Mouse (Mus musculus) kidney, embryonic 16.5 days (tissue): ENCODE results near the gene Ptprd. TPM values are rescaled to one million over a fixed set of nuclear protein-coding genes. Genes with fewer than 3 reads are reported as not detected.

Source experiments
- ATAC-seq: fragments of 200-750 bp; cut with Nextera tagmentation; 2 replicates; pipeline ENCODE4 v1.8.0; 2017; ENCODE audit warnings: moderate TSS enrichment; ENCODE audit not compliant: low FRiP score, low TSS enrichment
- H3K27ac ChIP-seq: fragments of 300-500 bp; sonication (generic); 2 replicates; pipeline ENCODE4 v1.5.1; 2014; ENCODE audit warnings: low read length
- H3K27me3 ChIP-seq: fragments of 300-500 bp; sonication (generic); 2 replicates; pipeline ENCODE4 v1.6.1; 2014; ENCODE audit warnings: low read length, control low read depth, mixed read lengths; ENCODE audit not compliant: insufficient read depth
- H3K36me3 ChIP-seq: fragments of 300-500 bp; sonication (generic); 2 replicates; pipeline ENCODE4 v1.6.1; 2014; ENCODE audit warnings: low read length, control low read depth, mixed read lengths; ENCODE audit not compliant: insufficient read depth
- H3K4me1 ChIP-seq: fragments of 300-500 bp; sonication (generic); 2 replicates; pipeline ENCODE4 v1.6.1; 2014; ENCODE audit warnings: low read length, control low read depth, mixed read lengths; ENCODE audit not compliant: insufficient read depth
- H3K4me2 ChIP-seq: fragments of 300-500 bp; sonication (generic); replicated peaks from 2 replicates; pipeline ENCODE4 v1.6.1; 2014; ENCODE audit warnings: low read depth, low read length
- H3K4me3 ChIP-seq: fragments of 300-500 bp; sonication (generic); 2 replicates; pipeline ENCODE4 v1.5.1; 2014; ENCODE audit warnings: mild to moderate bottlenecking, low read length
- H3K9ac ChIP-seq: fragments of 300-500 bp; sonication (generic); replicated peaks from 2 replicates; pipeline ENCODE4 v1.6.1; 2014; ENCODE audit warnings: low read length
- H3K9me3 ChIP-seq: fragments of 300-500 bp; sonication (generic); 2 replicates; pipeline ENCODE4 v1.6.1; 2016; ENCODE audit warnings: low read length, control low read depth
- WGBS: fragments of 180-500 bp; shearing (Covaris S2); extraction: QIAGEN DNeasy Blood & Tissue Kit; methylation state at CpG from one replicate; pipeline ENCODE4 v1.1.7; 2014; 5-methylcytosine and 5-hydroxymethylcytosine counted together
- polyA plus RNA-seq: library from polyadenylated mRNA; unstranded; fragments of >200 nt; fragmentation: Nextera tagmentation; extraction: Ambion mirVana; gene quantifications from 2 replicates; pipeline ENCODE4 v1.2.1, GENCODE M21; 2015

Gene Ptprd
- polyA plus RNA-seq, 1 experiment from 2014 or later: 20.9 TPM

GRCm38 (mm10) chr4:76179497-76179896, 2032.3 kb downstream of the Ptprd start:
- no peak overlapping the region for H3K4me2 ChIP-seq
- WGBS: 45% methylated on average over 8 of the region's 8 CpGs
- H3K4me1 ChIP-seq: peaks cover 6% of the 10 kb centered on the region; the same call in 1 of the 2 replicates
- 0 out of 2 replicates have a peak, but pooled peaks have one; percentile 39 for ATAC-seq
- no peak overlapping the region for H3K9ac ChIP-seq
- H3K9me3 ChIP-seq: no peaks in the 10 kb centered on the region
- H3K27ac ChIP-seq: no peak overlapping the region
- no peak overlapping the region for H3K4me3 ChIP-seq
- no peaks in the 10 kb centered on the region for H3K27me3 ChIP-seq
- no peaks in the 10 kb centered on the region for H3K36me3 ChIP-seq

- WGBS: 83% methylated on average over 1 of the region's 1 CpGs
- H3K4me2 ChIP-seq: no peak overlapping the region
- H3K4me1 ChIP-seq: peaks cover 6% of the 10 kb centered on the region; the same call in 1 of the 2 replicates
- no peaks in the 10 kb centered on the region for H3K9me3 ChIP-seq
- H3K27me3 ChIP-seq: no peaks in the 10 kb centered on the region
- no peak overlapping the region for H3K27ac ChIP-seq
- no peak overlapping the region for H3K4me3 ChIP-seq
- H3K36me3 ChIP-seq: 0 out of 2 replicates have a peak, but pooled peaks cover 2% of the 10 kb centered on the region
- no peak for ATAC-seq
- H3K9ac ChIP-seq: no peak overlapping the region
Observed at GRCm38 (mm10) chr4:76175086-76175485, 2036.7 kb downstream of the Ptprd start.

GRCm38 (mm10) chr4:76155750-76156149, 2056.0 kb downstream of the Ptprd start:
- no peaks in the 10 kb centered on the region for H3K36me3 ChIP-seq
- no peaks in the 10 kb centered on the region for H3K27me3 ChIP-seq
- ATAC-seq: no peak
- H3K9me3 ChIP-seq: no peaks in the 10 kb centered on the region
- no peak overlapping the region for H3K27ac ChIP-seq
- no peak overlapping the region for H3K4me3 ChIP-seq
- H3K4me2 ChIP-seq: no peak overlapping the region
- 0 out of 2 replicates have a peak, but pooled peaks cover 3% of the 10 kb centered on the region for H3K4me1 ChIP-seq
- no peak overlapping the region for H3K9ac ChIP-seq
- WGBS: 71% methylated on average over 1 of the region's 1 CpGs

- no peaks in the 10 kb centered on the region for H3K9me3 ChIP-seq
- H3K9ac ChIP-seq: no peak overlapping the region
- 0 out of 2 replicates have a peak, but pooled peaks cover 3% of the 10 kb centered on the region for H3K4me1 ChIP-seq
- no peak overlapping the region for H3K4me2 ChIP-seq
- H3K27ac ChIP-seq: no peak overlapping the region
- H3K36me3 ChIP-seq: no peaks in the 10 kb centered on the region
- WGBS: 57% methylated on average over 2 of the region's 2 CpGs
- no peaks in the 10 kb centered on the region for H3K27me3 ChIP-seq
- H3K4me3 ChIP-seq: no peak overlapping the region
- ATAC-seq: no peak
Observed at GRCm38 (mm10) chr4:76154190-76154589, 2057.6 kb downstream of the Ptprd start.

- H3K4me1 ChIP-seq: no peaks in the 10 kb centered on the region
- no peaks in the 10 kb centered on the region for H3K36me3 ChIP-seq
- no peak for ATAC-seq
- H3K9ac ChIP-seq: no peak overlapping the region
- WGBS: 75% methylated on average over 4 of the region's 4 CpGs
- H3K4me2 ChIP-seq: no peak overlapping the region
- H3K27me3 ChIP-seq: no peaks in the 10 kb centered on the region
- no peak overlapping the region for H3K4me3 ChIP-seq
- no peaks in the 10 kb centered on the region for H3K9me3 ChIP-seq
- H3K27ac ChIP-seq: no peak overlapping the region
Observed at GRCm38 (mm10) chr4:76144925-76145324, 2066.8 kb downstream of the Ptprd start.

GRCm38 (mm10) chr4:76144333-76144732, 2067.4 kb downstream of the Ptprd start:
- no peak for ATAC-seq
- no peaks in the 10 kb centered on the region for H3K36me3 ChIP-seq
- H3K9ac ChIP-seq: no peak overlapping the region
- no peaks in the 10 kb centered on the region for H3K9me3 ChIP-seq
- no peak overlapping the region for H3K4me2 ChIP-seq
- H3K27ac ChIP-seq: no peak overlapping the region
- no peak overlapping the region for H3K4me3 ChIP-seq
- H3K4me1 ChIP-seq: no peaks in the 10 kb centered on the region
- H3K27me3 ChIP-seq: no peaks in the 10 kb centered on the region
- WGBS: 74% methylated on average over 2 of the region's 2 CpGs

GRCm38 (mm10) chr4:76137901-76138300, 2073.9 kb downstream of the Ptprd start:
- Histone ChIP-seq H3K4me2 (no peak overlapping the region), H3K36me3 (no peaks in the 10 kb centered on the region), H3K9ac (no peak overlapping the region), H3K4me1 (no peaks in the 10 kb centered on the region), H3K27ac (no peak overlapping the region), H3K9me3 (no peaks in the 10 kb centered on the region), H3K27me3 (no peaks in the 10 kb centered on the region), H3K4me3 (no peak overlapping the region)
- 77% methylated on average over 3 of the region's 3 CpGs for WGBS
- no peak for ATAC-seq

GRCm38 (mm10) chr4:76136625-76137024, 2075.1 kb downstream of the Ptprd start:
- H3K27me3 ChIP-seq: no peaks in the 10 kb centered on the region
- H3K4me1 ChIP-seq: no peaks in the 10 kb centered on the region
- H3K27ac ChIP-seq: no peak overlapping the region
- no peak overlapping the region for H3K9ac ChIP-seq
- H3K9me3 ChIP-seq: no peaks in the 10 kb centered on the region
- no peak for ATAC-seq
- no peak overlapping the region for H3K4me2 ChIP-seq
- no peaks in the 10 kb centered on the region for H3K36me3 ChIP-seq
- H3K4me3 ChIP-seq: no peak overlapping the region
- WGBS: 90% methylated on average over 14 of the region's 14 CpGs

- 90% methylated on average over 4 of the region's 4 CpGs for WGBS
- Histone ChIP-seq H3K4me2 (no peak overlapping the region), H3K4me1 (no peaks in the 10 kb centered on the region), H3K4me3 (no peak overlapping the region), H3K27ac (no peak overlapping the region), H3K9me3 (no peaks in the 10 kb centered on the region), H3K9ac (no peak overlapping the region), H3K27me3 (no peaks in the 10 kb centered on the region), H3K36me3 (0 out of 2 replicates have a peak, but pooled peaks cover 5% of the 10 kb centered on the region)
- no peak for ATAC-seq
Observed at GRCm38 (mm10) chr4:76091845-76092244, 2119.9 kb downstream of the Ptprd start.

- no peak overlapping the region for H3K4me2 ChIP-seq
- no peaks in the 10 kb centered on the region for H3K4me1 ChIP-seq
- no peaks in the 10 kb centered on the region for H3K27me3 ChIP-seq
- H3K9ac ChIP-seq: no peak overlapping the region
- no peak overlapping the region for H3K27ac ChIP-seq
- H3K9me3 ChIP-seq: no peaks in the 10 kb centered on the region
- no peak overlapping the region for H3K4me3 ChIP-seq
- no peak for ATAC-seq
- H3K36me3 ChIP-seq: peaks cover 14% of the 10 kb centered on the region; the same call in 1 of the 2 replicates
Observed at GRCm38 (mm10) chr4:76089866-76090265, 2121.9 kb downstream of the Ptprd start.
